Mouse (Mus musculus): ENCODE data around the gene Nfatc4.

Gene Nfatc4

GRCm38 (mm10) chr14:55882171-55882641 is 59.3 kb downstream of the Nfatc4 start:
- no peak for DNase-seq (ENCODE audit: low read depth, low spot score)

- no peak for DNase-seq (ENCODE audit: low read depth, low spot score)
Measured at GRCm38 (mm10) chr14:55883149-55883661, 60.3 kb downstream of the Nfatc4 start.

Data from mesoderm, embryonic 11.5 days (tissue).